Comparison of ENCODE assay signal across 8 mouse cellular contexts in genomic region chr14:34673395-34674228, GRCm38 (mm10). TPM values are rescaled to one million over a fixed set of nuclear protein-coding genes. Genes with fewer than 3 reads are reported as not detected.
DNase-seq lines count a peak whose midpoint lies in the region; ATAC-seq and TF ChIP-seq lines count a peak whose summit lies in the region.

Gene Wapl, plus strand, starts transcription at chr14:34673928.

- H3K4me3 ChIP-seq in ES-Bruce4 (ENCODE audit: low read depth, low read length), result peak within 1 kb of the TSS; percentile 98
- peak within 1 kb of the TSS; percentile 97 for H3K4me3 ChIP-seq in forebrain, embryonic 13.5 days
- peak within 1 kb of the TSS; percentile 100 for H3K4me3 ChIP-seq in liver, postnatal 0 days (ENCODE audit: low read depth, low read length)
- peak within 1 kb of the TSS; percentile 98 for H3K4me3 ChIP-seq in neural tube, embryonic 14.5 days (ENCODE audit: low read depth, low read length)

- H3K27me3 ChIP-seq in ES-Bruce4 (ENCODE audit: control insufficient read depth, insufficient read depth, low read length, poor library complexity, severe bottlenecking), result no peaks in the 10 kb centered on the region
- H3K27me3 ChIP-seq in forebrain, embryonic 13.5 days, result no peaks in the 10 kb centered on the region
- H3K27me3 ChIP-seq in liver, postnatal 0 days (ENCODE audit: insufficient read depth, low read length), result no peaks in the 10 kb centered on the region
- no peaks in the 10 kb centered on the region for H3K27me3 ChIP-seq in neural tube, embryonic 14.5 days (ENCODE audit: control insufficient read depth, insufficient read depth, low read length)

- peak within 1 kb of the TSS; percentile 94 for H3K4me2 ChIP-seq in forebrain, embryonic 13.5 days
- peak within 1 kb of the TSS; percentile 78 for H3K4me2 ChIP-seq in liver, postnatal 0 days (ENCODE audit: low read depth, low read length)
- H3K4me2 ChIP-seq in neural tube, embryonic 14.5 days (ENCODE audit: low read depth, low read length), result peak within 1 kb of the TSS; percentile 92

- no peak for TF ChIP-seq POLR2A in ES-Bruce4 (IDR thresholded peaks at IDR 0.05; ENCODE audit: insufficient read depth, low read length)

- ATAC-seq in cerebellum, adult (ENCODE audit: insufficient number of reproducible peaks, low FRiP score, low TSS enrichment), result peak; percentile 100
- ATAC-seq in forebrain, embryonic 13.5 days, result peak; percentile 100
- peak; percentile 97 for ATAC-seq in liver, postnatal 0 days
- ATAC-seq in neural tube, embryonic 14.5 days (ENCODE audit: low read depth), result peak; percentile 100

- under 1% methylated on average over 66 of the region's 90 CpGs for WGBS in forebrain, embryonic 13.5 days
- WGBS in large intestine, adult 2 months, result under 1% methylated on average over 88 of the region's 90 CpGs
- 1% methylated on average over 65 of the region's 90 CpGs for WGBS in liver, postnatal 0 days (ENCODE audit: insufficient replicate concordance)
- under 1% methylated on average over 85 of the region's 90 CpGs for WGBS in neural tube, embryonic 14.5 days

- intact Hi-C loops in heart, postnatal 10 days (cut with DNase I), result no loop called here

- peak within 1 kb of the TSS; percentile 20 for H3K27ac ChIP-seq in ES-Bruce4 (ENCODE audit: insufficient read depth, low read length)
- H3K27ac ChIP-seq in forebrain, embryonic 13.5 days, result peak within 1 kb of the TSS; percentile 90
- H3K27ac ChIP-seq in liver, postnatal 0 days (ENCODE audit: low read depth), result peak within 1 kb of the TSS; percentile 100
- peak within 1 kb of the TSS; percentile 92 for H3K27ac ChIP-seq in neural tube, embryonic 14.5 days (ENCODE audit: low read depth, low read length)

- peak within 1 kb of the TSS; percentile 99 for H3K9ac ChIP-seq in ES-Bruce4 (ENCODE audit: low read depth, poor library complexity, severe bottlenecking)
- H3K9ac ChIP-seq in forebrain, embryonic 13.5 days, result peak within 1 kb of the TSS; percentile 95
- H3K9ac ChIP-seq in liver, postnatal 0 days (replicated peaks), result peak within 1 kb of the TSS; percentile 100
- peak within 1 kb of the TSS; percentile 90 for H3K9ac ChIP-seq in neural tube, embryonic 14.5 days (replicated peaks; ENCODE audit: low read depth, low read length)

- H3K4me1 ChIP-seq in ES-Bruce4 (ENCODE audit: control insufficient read depth, insufficient read depth, low read length), result peaks cover 2% of the 10 kb centered on the region
- H3K4me1 ChIP-seq in forebrain, embryonic 13.5 days, result peaks cover 21% of the 10 kb centered on the region
- peaks cover 22% of the 10 kb centered on the region for H3K4me1 ChIP-seq in liver, postnatal 0 days (ENCODE audit: insufficient read depth)
- H3K4me1 ChIP-seq in neural tube, embryonic 14.5 days (ENCODE audit: control insufficient read depth, insufficient read depth, low read length), result peaks cover 16% of the 10 kb centered on the region; the same call in 1 of the 2 replicates

- peaks cover 14% of the 10 kb centered on the region for H3K36me3 ChIP-seq in ES-Bruce4 (ENCODE audit: control insufficient read depth, insufficient read depth, low read length, poor library complexity, severe bottlenecking)
- peaks cover 3% of the 10 kb centered on the region; the same call in 1 of the 2 replicates for H3K36me3 ChIP-seq in forebrain, embryonic 13.5 days (ENCODE audit: poor library complexity, severe bottlenecking)
- H3K36me3 ChIP-seq in liver, postnatal 0 days (replicated peaks; ENCODE audit: insufficient read depth, low read length), result peaks cover 11% of the 10 kb centered on the region
- H3K36me3 ChIP-seq in neural tube, embryonic 14.5 days (ENCODE audit: control insufficient read depth, insufficient read depth, low read length), result no peaks in the 10 kb centered on the region

- TF ChIP-seq CTCF in ES-Bruce4 (IDR thresholded peaks at IDR 0.05; ENCODE audit: low read depth, low read length), result no peak
- TF ChIP-seq CTCF in liver, postnatal 0 days (IDR thresholded peaks at IDR 0.05; ENCODE audit: low read depth), result no peak

- peak; percentile 98 for DNase-seq in heart, postnatal 10 days
- peak; percentile 94 for DNase-seq in large intestine, adult 2 months (ENCODE audit: low read depth, low spot score)
- peak; percentile 97 for DNase-seq in liver, postnatal 0 days
- peak; percentile 96 for DNase-seq in testis, postnatal 10 days (ENCODE audit: low spot score)

- H3K9me3 ChIP-seq in ES-Bruce4 (replicated peaks; ENCODE audit: control insufficient read depth, insufficient read depth, low read length, poor library complexity, severe bottlenecking), result no peaks in the 10 kb centered on the region
- H3K9me3 ChIP-seq in forebrain, embryonic 13.5 days (replicated peaks), result no peaks in the 10 kb centered on the region
- H3K9me3 ChIP-seq in liver, postnatal 0 days (ENCODE audit: low read length), result no peaks in the 10 kb centered on the region
- no peaks in the 10 kb centered on the region for H3K9me3 ChIP-seq in neural tube, embryonic 14.5 days (ENCODE audit: control insufficient read depth, low read length)

- TF ChIP-seq EP300 in ES-Bruce4 (IDR thresholded peaks at IDR 0.05; ENCODE audit: insufficient read depth, low read depth, low read length), result no peak
- TF ChIP-seq EP300 in liver, postnatal 0 days (IDR thresholded peaks at IDR 0.05; ENCODE audit: low read depth), result 0 out of 2 replicates have a peak, but pooled peaks have one; percentile 29

RNA-seq across cellular contexts. Expression of gene Wapl, which starts in this region (rescaled TPM):
- 205 and 231 TPM in 2 replicates for polyA plus RNA-seq in ES-Bruce4 (2011; ENCODE audit: insufficient read depth, insufficient read length, low read depth, missing spikeins)
- polyA plus RNA-seq in forebrain, embryonic 13.5 days (2015; fragmentation: Nextera tagmentation; extraction: Ambion mirVana), result 25.1 and 26.6 TPM in 2 replicates
- 10 to 100 TPM; 42.1 to 43.6 TPM for total RNA-seq in heart, postnatal 10 days (2021)
- 25.3 and 28.8 TPM in 2 replicates for polyA plus RNA-seq in large intestine, adult 2 months (2012; rRNA removed)
- 15.3 TPM in 2 replicates for polyA plus RNA-seq in liver, postnatal 0 days (2015; fragmentation: Nextera tagmentation; extraction: Ambion mirVana)
- 15.4 and 18.5 TPM in 2 replicates for polyA plus RNA-seq in neural tube, embryonic 14.5 days (2014; fragmentation: Nextera tagmentation; extraction: Ambion mirVana)

Comparison
In these comparisons a context has a peak if more than half of its experiments do, and no peak if none do; other contexts are left out.
1. Peak in every context shown above with its lines: DNase-seq, ATAC-seq, H3K4me3 ChIP-seq and H3K27ac ChIP-seq.
2. H3K27ac ChIP-seq: peak in every context shown above with its lines; median percentile 100 in liver, postnatal 0 days; 92 in neural tube, embryonic 14.5 days; 90 in forebrain, embryonic 13.5 days; 20 in ES-Bruce4.